Mouse (Mus musculus) T-cell, adult 2 months (primary cell): ENCODE results near the gene Vps11.
"Not testable (repeated sequence)": the region's sequence is repeated elsewhere in the genome, so short reads cannot be mapped to it uniquely, and the experiment has no call there.

Source experiments
- DNase-seq: peaks from one replicate; pipeline ENCODE4 v3.0.0; 2022; ENCODE audit warnings: low spot score

The Vps11 gene

DNA sequence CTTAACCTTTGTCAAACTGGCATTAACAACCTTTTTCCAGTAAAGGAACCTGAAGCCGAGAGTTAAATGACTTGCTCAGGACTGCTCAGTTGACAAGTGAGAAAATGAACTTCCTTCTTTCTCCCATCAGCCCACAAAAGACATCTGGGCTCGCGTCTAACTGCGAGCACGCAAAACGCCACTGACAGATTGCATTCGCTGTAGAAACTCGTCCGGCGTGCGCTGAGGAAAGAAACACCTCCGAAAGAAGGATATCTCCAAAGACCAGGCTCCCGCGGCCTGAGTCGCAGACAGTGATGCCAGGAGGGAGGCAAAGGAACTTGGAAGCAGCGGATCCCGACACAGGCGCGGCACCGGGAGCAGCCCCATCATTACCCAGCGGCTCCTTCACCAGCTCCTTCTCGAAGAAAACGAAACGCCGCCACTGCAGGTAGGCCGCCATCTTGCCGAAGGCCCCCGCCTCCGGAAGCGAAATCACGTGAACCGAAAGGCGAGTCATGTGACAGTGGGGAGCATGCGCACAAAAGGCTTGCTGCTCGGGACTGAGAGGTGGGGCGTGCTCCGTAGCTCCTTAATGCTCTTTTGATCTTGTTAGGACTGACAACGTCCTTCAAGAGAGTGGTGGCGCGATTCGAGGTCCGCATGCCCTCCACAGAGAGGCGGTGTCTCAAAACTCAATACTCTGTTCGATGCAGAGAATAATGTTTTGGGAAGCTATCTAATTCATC lies at the start of gene Vps11:
Gene Vps11, minus strand, starts transcription at position 481 of the 728 bp plus-strand sequence.
- peak; percentile 96 for DNase-seq

DNA sequence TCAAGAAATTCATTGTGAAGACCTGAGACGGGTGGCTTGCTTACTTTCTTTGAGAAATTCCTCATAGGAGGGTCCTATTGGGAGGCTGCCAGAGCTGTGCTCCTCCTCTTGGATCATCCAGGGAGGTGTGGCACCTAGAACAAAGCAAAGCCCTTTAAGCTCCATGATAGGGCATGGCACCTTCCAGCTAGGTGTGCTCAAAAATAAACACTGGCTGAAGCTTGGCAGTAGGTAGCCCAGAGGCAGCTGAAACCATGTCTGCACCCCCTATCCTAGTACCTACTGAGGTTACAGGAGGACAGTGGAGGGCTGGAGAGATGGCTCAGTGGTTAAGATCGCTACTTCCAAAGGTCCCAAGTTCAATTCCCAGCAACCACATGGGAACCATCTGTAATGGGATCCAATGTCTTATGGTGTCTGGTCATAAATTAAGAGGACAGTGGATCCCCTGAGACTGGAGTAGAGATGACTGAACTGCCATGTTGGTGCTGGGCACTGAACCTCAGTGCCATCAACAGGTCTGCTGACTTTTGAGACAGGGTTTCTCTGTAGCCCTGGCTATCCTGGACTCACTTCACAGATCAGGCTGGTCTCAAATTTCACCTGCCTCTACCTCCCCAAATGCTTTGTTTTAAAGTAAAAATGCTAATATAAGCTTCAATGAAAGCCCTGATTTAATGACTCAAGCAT lies 49.3 kb upstream of the Vps11 start:
- no peak for DNase-seq

DNA sequence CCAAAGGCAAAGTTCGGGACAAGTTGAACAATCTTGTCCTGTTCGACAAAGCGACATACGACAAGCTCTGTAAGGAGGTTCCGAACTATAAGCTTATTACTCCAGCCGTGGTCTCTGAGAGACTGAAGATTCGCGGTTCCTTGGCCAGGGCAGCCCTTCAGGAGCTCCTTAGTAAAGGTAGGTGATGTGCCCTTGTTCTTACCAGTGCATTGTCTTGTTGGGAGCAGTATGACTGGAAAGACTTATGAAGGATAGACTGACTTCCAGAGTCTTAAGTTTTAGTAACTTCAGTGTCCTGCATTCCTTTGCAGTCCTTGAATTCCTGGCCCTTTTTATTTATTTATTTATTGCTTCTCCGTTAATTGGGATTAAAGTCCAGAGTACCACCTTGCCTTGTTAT lies 47.2 kb upstream of the Vps11 start:
- not testable (repeated sequence) for DNase-seq

DNA sequence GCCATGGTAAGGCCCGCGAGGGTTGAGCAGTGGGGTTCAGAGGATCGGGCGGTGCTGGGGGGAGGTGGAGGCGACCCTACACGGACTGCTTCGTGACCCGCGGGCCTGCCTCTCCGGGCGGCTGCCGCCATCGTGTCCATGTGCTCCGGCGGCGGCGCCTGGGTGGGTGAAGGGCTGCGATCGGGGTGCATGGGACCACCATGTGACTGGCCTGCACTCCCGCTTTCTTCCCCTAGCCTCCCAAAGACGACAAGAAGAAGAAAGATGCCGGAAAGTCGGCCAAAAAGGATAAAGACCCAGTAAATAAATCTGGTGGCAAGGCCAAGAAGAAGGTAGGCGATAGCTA lies 46.3 kb upstream of the Vps11 start:
- no peak for DNase-seq

DNA sequence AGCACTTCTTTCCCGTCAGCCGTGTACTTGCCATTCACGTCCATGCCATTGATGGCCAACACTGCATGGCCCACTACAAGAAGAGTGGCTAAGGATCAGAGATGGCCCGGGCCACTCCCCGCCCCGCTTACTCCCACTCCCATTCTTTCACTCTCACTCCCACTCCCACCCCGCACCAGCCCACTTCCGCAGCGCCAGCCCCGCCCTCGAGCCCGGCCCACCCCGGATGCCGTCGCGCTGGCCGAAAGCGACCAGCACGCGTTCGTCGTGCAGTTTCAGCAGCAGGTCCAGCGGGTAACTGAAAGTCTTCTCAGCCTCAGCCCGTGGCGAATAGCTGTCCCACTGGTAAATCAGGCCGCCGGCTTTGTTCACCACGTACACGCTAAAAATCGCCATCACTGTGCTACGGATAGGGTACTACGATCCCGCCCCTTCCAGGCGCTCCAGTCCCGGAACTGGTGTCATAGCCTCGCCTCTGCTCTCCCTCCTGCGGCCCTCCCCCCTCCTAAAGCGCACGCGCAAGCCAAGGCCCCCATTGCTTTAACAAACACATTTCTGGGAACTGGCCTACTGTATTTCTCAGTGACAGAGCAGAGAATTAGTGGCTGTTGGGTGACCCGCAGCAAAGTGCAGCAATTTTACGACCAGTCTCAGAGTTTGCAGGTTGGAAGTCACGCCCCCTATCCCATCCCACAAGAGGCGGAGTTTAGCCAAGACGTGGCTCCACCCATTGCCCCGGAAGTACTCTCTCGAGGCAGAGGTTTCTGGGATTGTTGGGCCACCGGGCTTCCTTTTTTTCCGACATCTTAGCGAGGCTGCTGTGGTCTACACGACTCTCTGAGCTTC lies 45.7 kb upstream of the Vps11 start, which contains the start of the genes Rps25 and Trappc4:
Gene Rps25, plus strand, starts transcription at position 234 of the 846 bp plus-strand sequence.
Gene Trappc4, minus strand, starts transcription at position 695 of the 846 bp plus-strand sequence.
- DNase-seq = peak; percentile 91

DNA sequence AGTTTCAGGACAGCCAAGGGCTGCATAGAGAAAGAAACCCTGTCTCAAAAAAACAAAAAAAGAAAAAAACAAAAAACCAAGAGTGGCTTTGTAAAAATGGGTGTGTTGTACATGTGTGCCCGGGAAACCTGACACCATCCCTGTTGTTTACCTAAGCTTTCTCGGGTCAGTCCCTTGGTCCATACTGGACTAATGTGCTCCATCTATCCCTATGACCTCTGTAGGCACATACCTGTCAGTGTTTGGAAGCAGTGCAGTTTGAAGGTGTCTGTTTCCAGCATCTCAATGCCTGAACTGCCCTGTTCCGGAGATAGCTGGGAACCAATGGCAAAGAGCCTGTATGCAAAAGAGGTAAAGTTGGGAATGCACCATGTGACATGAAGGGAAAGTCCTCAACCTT lies 43.5 kb upstream of the Vps11 start:
- DNase-seq = no peak

DNA sequence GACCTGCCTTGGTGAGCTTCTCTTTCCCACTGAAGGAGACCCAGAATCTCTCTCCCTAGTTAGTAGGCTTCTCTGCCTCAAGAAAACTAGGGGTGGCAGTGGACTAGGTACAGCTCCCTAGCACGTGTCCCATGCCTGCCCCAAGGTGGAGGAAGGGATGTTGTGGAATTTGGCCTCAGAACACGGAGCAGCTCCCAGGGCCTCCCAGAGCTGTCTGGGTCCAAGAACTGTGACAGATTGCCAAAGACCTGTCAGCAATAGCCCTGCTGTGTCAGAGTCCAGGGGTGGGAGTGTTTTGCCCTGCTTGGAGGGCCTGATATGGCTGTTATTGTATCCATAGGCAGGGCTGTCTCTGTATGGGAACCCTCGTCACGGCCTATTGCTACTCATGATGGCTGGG lies 39.6 kb upstream of the Vps11 start:
- no peak for DNase-seq

DNA sequence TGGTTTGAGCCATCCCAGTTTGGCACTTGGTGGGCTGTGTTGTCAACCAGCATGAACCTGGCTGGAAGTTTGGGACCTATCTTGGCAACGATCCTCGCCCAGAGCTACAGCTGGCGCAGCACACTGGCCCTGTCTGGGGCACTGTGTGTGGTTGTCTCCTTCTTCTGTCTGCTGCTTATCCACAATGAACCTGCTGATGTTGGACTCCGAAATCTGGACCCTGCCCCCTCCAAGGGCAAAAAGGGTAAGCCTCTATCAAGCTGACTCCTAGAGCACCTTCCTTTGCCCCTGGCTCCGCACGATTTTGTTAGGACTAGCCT lies 38.3 kb upstream of the Vps11 start:
- DNase-seq = no peak

DNA sequence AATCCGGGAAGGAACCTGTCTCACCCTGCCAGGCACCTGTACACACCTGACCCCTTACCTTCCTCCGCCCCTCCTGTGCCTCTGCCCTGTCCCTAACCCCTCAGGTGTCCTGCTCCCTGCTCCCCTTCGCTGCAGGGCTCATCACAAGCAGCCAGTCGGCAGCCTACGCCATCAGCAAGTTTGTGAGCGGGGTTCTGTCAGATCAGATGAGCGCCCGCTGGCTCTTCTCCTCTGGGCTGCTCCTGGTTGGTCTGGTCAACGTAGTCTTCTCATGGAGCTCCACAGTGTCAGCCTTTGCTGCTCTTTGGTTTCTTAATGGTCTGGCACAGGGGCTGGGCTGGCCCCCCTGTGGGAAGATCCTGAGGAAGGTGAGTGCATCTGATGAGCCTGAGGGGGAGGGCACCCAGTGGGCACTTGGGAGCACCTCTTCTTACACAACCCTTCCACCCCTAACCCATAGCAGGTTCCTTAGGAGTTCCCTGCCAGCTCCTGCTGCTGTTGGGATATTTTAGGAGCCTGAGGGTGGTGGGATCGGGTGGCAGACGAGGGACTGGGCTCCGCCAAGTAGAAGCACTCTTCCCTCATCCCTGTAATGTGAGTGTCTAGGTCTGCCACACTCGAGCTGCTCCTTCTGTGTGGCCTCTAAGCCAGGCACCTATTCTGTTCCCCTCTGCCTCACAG lies 37.8 kb upstream of the Vps11 start:
- DNase-seq = no peak

DNA sequence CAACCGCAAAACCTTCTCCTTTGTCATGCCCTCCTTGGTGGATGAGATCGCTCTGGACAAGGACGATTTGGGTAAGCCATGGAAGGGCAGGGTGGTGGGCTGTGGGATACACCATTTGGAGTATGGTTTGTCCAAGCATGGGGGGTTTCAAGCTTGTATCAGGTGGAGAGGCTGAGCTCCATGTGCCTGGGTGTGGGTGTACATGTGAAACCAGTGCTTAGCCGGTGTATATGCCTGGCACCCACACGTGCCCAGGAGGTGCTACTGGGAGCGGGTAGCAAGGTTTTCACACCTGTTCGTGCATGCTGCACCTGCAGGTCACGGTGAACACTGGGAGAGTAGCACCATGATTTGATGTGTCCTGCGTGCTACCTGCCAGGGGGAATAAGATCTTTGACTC lies 37.1 kb upstream of the Vps11 start:
- no peak for DNase-seq

DNA sequence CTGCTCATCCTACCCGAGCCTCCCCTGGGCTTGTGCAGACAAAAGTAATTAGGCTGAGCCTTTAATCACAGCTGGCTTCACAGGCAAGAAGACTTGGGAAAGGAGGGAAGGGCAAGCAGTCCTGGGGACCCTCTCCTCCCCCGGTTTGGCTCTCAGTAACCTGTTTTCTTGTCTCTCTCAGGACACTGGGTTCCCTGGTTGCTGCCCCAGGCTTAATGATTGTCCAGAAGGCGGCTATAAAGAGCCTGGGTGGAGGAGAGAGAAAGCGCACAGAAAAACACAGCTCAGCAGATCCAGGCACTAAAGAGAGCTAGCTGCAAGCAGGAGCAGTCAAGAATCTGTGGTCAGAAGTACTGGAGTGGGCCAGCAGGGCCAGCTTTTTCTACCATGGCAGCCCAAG lies 36.6 kb upstream of the Vps11 start:
- DNase-seq = no peak

DNA sequence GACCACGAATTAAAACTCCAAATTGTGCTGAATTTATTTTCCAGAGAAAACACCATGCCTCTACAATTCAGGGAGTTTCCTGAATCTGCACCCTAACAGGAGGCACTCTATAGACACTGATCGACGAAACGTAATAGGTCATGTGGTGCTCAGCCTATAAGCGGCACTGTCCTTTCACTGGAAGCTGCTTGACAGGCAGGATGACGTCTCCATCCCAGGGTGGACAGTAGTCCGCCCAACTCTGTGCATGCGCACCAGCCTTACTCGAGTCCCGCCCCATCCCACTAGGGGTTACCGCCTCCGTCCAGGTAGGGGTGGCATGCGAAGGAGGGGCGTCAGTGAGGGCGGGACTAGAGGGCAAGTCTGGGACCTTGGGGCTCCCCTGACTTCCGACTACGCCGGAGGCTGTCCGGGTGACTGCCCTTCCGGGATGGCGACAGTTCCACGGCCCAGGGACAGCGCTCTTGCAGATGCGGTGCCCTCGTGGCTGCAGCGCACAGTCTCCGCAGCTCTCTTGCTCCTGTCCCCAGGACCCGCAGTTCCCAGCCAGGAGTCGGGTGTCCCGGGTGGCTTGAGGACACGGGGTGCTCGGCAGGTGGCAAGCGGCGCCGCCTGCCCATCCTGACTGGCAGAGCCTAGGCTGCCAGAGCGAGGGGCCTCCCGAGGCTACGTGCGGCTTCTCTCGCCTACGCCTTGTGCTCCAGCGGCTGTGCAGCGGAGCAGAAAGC lies 35.4 kb upstream of the Vps11 start, which contains the start of gene Slc37a4:
Gene Slc37a4, plus strand, starts transcription at position 169 of the 728 bp plus-strand sequence.
- DNase-seq = peak; percentile 93

DNA sequence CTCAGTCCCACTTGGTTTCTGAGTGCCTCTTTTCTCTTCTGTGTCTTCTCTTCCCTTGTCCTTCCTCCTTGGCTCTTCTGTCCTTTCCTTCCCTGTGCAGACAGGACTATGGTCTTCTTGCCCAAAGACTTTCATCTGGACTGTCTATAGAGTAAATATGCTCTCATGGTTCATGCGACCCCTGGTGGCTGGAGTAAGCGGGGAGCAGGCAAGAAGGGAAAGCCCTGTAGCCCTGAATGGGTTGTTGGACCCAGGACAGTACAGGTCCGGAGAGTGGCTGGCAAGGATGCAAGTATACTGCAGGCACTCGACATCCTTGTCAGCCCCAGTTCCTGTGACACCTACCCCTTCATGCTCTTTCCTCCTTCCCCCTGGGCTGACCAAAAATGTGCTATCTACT lies 30.0 kb upstream of the Vps11 start:
- peak; percentile 53 for DNase-seq

DNA sequence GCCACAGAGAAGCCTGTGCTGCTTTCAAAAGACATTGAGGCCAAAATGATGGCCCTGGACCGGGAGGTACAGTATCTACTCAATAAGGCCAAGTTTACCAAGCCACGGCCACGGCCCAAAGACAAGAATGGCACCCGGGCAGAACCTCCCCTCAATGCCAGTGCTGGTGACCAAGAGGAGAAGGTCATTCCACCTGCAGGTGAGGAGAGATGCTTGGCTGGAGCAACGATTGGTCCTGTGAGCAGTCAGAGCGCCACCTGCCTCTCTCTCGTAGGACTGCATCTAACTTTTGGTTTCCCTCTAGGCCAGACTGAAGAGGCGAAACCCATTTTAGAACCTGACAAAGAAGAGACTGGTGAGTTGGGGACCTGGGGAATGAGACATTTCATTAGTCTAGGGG lies 27.8 kb upstream of the Vps11 start:
- peak; percentile 50 for DNase-seq

DNA sequence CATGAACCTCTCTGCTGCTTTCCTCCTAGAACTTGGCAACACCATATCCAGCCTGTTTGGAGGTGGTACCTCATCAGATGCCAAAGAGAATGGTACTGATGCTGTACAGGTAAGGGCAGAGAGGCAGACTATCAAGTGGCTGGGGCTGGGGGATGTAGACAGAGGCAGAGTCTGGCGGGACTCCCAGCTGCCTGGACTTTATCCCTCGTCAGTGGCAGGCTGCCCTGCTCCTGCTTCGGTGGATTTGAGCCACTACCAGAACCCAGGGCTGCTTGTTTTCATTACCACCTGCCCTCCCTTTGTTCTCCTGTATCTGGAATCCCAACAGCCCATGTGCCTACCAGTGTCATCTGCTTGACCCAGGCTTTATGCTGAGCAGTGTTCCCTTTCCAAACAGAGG lies 25.8 kb upstream of the Vps11 start:
- no peak for DNase-seq

DNA sequence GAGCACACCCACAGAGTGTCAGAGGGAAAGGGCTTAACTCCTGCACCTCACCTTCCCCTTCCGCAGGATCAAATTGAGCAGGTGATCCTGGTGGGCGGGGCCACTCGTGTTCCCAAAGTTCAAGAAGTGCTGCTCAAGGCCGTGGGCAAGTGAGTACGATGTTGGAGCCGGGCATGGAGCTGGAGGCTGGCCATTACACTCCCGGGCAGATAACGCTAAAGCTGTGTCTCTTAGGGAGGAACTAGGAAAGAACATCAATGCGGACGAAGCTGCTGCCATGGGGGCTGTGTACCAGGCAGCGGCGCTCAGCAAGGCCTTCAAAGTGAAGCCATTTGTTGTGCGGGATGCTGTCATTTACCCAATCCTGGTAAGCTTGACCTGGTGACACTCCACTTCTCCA lies 23.1 kb upstream of the Vps11 start:
- DNase-seq = no peak

DNA sequence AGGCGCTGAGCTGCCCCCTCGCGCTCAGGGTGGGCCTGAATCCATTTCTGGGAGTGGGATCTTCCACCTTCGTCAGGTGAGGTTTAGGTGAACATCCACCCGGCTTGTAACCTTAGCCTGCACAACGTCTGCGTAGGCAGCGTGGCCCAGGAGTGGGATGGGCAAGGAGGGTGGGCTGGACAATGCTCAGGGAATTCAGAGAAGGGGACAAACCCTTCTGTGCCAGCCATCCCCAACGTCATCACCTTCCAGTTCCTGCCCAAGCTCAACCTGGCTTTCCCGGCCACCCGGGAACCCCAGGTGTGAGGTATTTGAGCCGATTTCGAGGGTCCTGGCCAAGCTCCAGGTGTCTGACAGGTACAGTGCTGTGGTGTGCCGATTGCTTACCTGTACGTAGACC lies 18.4 kb upstream of the Vps11 start:
- no peak for DNase-seq

DNA sequence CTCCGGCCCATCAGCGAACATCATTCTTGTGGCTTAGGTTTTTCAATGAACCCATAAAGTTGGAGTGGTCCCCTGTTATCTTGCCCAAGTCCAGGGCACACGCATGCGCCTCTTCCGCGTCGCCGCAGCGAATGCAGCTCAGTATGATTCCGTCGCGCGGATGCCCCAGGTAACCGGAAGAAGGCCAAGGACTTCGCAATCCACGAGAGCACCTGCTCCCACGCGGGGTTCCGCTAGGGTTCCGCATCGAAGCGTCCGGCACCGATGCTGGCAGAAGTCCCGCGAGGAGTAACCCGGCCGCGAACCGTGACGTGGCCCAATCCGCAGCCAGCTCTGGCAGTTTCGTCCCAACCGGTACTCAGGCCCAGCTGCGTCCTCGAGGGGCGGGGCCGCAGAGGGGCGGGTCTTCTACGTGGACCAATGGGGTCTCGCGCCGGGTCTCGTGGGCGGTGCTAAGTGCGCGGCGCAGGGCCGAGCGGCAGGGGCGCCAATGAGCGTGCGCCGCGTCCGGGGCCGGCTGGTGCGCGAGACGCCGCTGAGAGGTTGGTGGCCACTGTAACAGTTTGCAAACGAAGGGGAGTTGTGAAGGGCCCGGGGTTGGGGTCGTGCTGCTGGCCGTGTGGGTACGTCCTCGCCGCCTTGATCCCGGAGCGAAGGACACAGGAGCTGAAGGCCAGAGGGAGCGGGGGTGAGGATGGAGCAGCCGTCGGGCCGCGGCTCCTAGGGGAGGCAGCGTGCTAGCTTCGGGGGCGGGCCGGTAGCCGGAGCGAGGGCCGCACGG lies 17.8 kb upstream of the Vps11 start, which contains the start of gene Hyou1:
Gene Hyou1, plus strand, starts transcription at position 437 of the 781 bp plus-strand sequence.
- peak; percentile 100 for DNase-seq

DNA sequence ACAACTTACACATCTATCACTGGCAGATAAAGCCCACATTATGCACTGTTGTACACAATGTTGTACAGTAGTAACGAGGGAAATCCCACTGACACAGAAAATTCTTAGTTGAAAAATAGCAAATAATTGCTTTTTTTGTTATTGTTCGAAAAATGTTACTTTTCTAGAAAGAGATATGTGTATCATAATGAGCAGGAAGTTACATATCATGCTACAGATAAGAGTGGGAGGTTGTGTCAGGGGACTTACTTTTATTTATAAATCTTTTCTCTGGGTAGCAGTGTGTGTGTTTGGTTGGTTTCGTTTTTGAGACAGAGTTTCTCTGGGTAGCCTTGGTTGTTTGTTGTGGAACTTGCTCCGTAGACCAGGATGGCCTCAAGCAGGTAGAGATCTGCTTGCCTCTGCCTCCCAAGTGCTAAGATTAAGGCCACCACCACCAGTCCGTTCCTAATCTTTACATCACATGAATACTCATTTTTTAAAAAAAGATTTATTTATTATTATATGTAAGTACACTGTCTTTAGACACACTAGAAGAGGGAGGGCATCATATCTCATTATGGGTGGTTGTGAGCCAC lies 16.8 kb upstream of the Vps11 start:
- DNase-seq = peak; percentile 23

DNA sequence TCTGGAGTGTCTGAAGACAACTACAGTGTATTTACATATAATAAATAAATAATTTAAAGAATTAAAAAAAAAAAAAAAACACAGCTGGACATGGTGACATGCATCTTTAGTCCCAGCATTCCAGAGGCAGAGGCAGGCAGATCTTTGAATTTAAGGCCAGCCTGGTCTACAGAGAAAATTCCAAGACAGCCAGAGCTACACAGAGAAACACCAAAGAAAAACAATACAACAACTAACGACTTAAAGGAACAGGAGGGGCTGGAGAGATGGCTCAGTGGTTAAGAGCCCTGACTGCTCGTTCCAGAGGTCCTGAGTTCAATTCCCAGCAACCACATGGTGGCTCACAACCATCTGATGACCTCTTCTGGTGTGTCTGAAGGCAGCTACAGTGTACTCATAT lies 15.9 kb upstream of the Vps11 start:
- DNase-seq = not testable (repeated sequence)
